Mouse (Mus musculus) urinary bladder, adult 2 months (tissue): Measurements from ENCODE around the gene Sfxn5. TPM values are rescaled to one million over a fixed set of nuclear protein-coding genes. Genes with fewer than 3 reads are reported as not detected.

Source experiments
- DNase-seq: peaks from one replicate; pipeline ENCODE4 v3.0.0; 2022; ENCODE audit warnings: low spot score
- polyA plus RNA-seq: library from polyadenylated mRNA; depleted of rRNA; stranded (reverse); fragments of >200 nt; gene quantifications from 2 replicates; pipeline ENCODE4 v1.2.3, GENCODE M21; 2012; rRNA removed

Sfxn5 gene
- 3.9 and 4.2 TPM in 2 replicates for polyA plus RNA-seq

- DNase-seq, result peak; percentile 90
Measured at GRCm38 (mm10) chr6:85333000-85333669, at the start of gene Sfxn5. Gene Sfxn5 (minus strand): TSS chr6:85333422.

GRCm38 (mm10) chr6:85382791-85383190 lies 49.6 kb upstream of the Sfxn5 start:
- no peak for DNase-seq

- no peak for DNase-seq
Measured at GRCm38 (mm10) chr6:85381648-85382020, 48.4 kb upstream of the Sfxn5 start.

GRCm38 (mm10) chr6:85380901-85381647 lies 47.9 kb upstream of the Sfxn5 start:
- no peak for DNase-seq

- peak; percentile 42 for DNase-seq
Measured at GRCm38 (mm10) chr6:85380201-85380900, 47.1 kb upstream of the Sfxn5 start.

- no peak for DNase-seq
Measured at GRCm38 (mm10) chr6:85378629-85379028, 45.4 kb upstream of the Sfxn5 start.

GRCm38 (mm10) chr6:85377876-85378275 lies 44.7 kb upstream of the Sfxn5 start:
- DNase-seq, result no peak

- no peak for DNase-seq
Measured at GRCm38 (mm10) chr6:85377066-85377734, 44.0 kb upstream of the Sfxn5 start.

GRCm38 (mm10) chr6:85374734-85375114 lies 41.5 kb upstream of the Sfxn5 start:
- peak; percentile 87 for DNase-seq

GRCm38 (mm10) chr6:85373951-85374733 lies 40.9 kb upstream of the Sfxn5 start, which contains the start of gene Rab11fip5:
Gene Rab11fip5 (minus strand): TSS chr6:85374634.
- peak; percentile 49 for DNase-seq

GRCm38 (mm10) chr6:85373066-85373860 lies 40.0 kb upstream of the Sfxn5 start:
- DNase-seq, result no peak

- DNase-seq, result no peak
Measured at GRCm38 (mm10) chr6:85372496-85372895, 39.3 kb upstream of the Sfxn5 start.

- no peak for DNase-seq
Measured at GRCm38 (mm10) chr6:85371859-85372405, 38.7 kb upstream of the Sfxn5 start.

GRCm38 (mm10) chr6:85370666-85371430 lies 37.6 kb upstream of the Sfxn5 start:
- DNase-seq, result no peak

- DNase-seq, result no peak
Measured at GRCm38 (mm10) chr6:85370041-85370440, 36.8 kb upstream of the Sfxn5 start.

GRCm38 (mm10) chr6:85369181-85369860 lies 36.1 kb upstream of the Sfxn5 start:
- DNase-seq, result peak; percentile 36

- DNase-seq, result no peak
Measured at GRCm38 (mm10) chr6:85368722-85369121, 35.5 kb upstream of the Sfxn5 start.

- no peak for DNase-seq
Measured at GRCm38 (mm10) chr6:85368166-85368565, 34.9 kb upstream of the Sfxn5 start.

GRCm38 (mm10) chr6:85366387-85366786 lies 33.2 kb upstream of the Sfxn5 start:
- no peak for DNase-seq
